Mouse (Mus musculus) CH12.LX (cell line): ENCODE data around the gene Klk1b27. TPM values are rescaled to one million over a fixed set of nuclear protein-coding genes. Genes with fewer than 3 reads are reported as not detected.
"Not testable (repeated sequence)": the region's sequence is repeated elsewhere in the genome, so short reads cannot be mapped to it uniquely, and the experiment has no call there.

Experiments used
- DNase-seq: peaks from one replicate; pipeline ENCODE4 v3.0.0-alpha.2; 2013; ENCODE audit errors: extremely low read depth
- H3K27ac ChIP-seq: 2 replicates; pipeline ENCODE4 v1.5.1; 2012; ENCODE audit warnings: low read depth, mild to moderate bottlenecking, control low read depth, moderate library complexity; ENCODE audit not compliant: insufficient read depth
- H3K27me3 ChIP-seq: replicated peaks from 2 replicates; pipeline ENCODE3; 2012; ENCODE audit warnings: inconsistent platforms
- H3K36me3 ChIP-seq, 2 experiments: replicated peaks in 1 of 2; 2 replicates each; pipeline versions ENCODE3 to v1.6.1; 2012; ENCODE audit warnings: inconsistent platforms in 1 of 2, low read length in 1 of 2, mild to moderate bottlenecking in 1 of 2, mixed read lengths in 1 of 2, moderate library complexity in 1 of 2; ENCODE audit not compliant: control insufficient read depth in 1 of 2, insufficient read depth in 1 of 2
- H3K4me1 ChIP-seq, 2 experiments: 2 replicates each; pipeline ENCODE4 v1.6.1; 2012; ENCODE audit warnings: inconsistent platforms in 1 of 2, moderate library complexity in 1 of 2; ENCODE audit not compliant: insufficient read depth in 2 of 2, control insufficient read depth in 1 of 2
- H3K4me2 ChIP-seq: 2 replicates; pipeline ENCODE4 v1.6.1; 2012; ENCODE audit warnings: low read depth, mild to moderate bottlenecking, control low read depth; ENCODE audit not compliant: poor library complexity, insufficient read depth, severe bottlenecking
- H3K4me3 ChIP-seq, 3 experiments: fragments of 150-350 bp in 1 of 3; sonication (generic) in 1 of 3; replicated peaks in 1 of 3; 2 replicates each; pipeline versions ENCODE3 to v1.5.1; 2011 to 2012; ENCODE audit warnings: low read depth in 2 of 3, low read length in 2 of 3, mild to moderate bottlenecking in 2 of 3, moderate library complexity in 2 of 3, control low read depth in 1 of 3, improper control_type of control experiment in 1 of 3, inconsistent platforms in 1 of 3, mixed read lengths in 1 of 3; ENCODE audit not compliant: poor library complexity in 1 of 3
- H3K79me2 ChIP-seq: replicated peaks from 2 replicates; pipeline ENCODE4 v1.6.1; 2012; ENCODE audit warnings: mild to moderate bottlenecking, moderate library complexity; ENCODE audit not compliant: control insufficient read depth, poor library complexity, insufficient read depth, severe bottlenecking; ENCODE audit errors: extremely low read depth
- H3K9ac ChIP-seq: 2 replicates; pipeline ENCODE4 v1.6.1; 2012; ENCODE audit warnings: low read depth, mild to moderate bottlenecking, control low read depth, moderate library complexity; ENCODE audit not compliant: insufficient read depth
- H3K9me3 ChIP-seq: replicated peaks from 2 replicates; pipeline ENCODE3; 2012; ENCODE audit warnings: low read length, inconsistent platforms, mixed read lengths
- GABPA ChIP-seq: IDR thresholded peaks from 2 replicates; pipeline ENCODE4 v1.6.1; 2012; ENCODE audit warnings: low read depth, low read length, improper control_type of control experiment, inconsistent platforms; ENCODE audit not compliant: insufficient replicate concordance
- ZMIZ1 ChIP-seq: IDR thresholded peaks from 2 replicates; pipeline ENCODE4 v1.6.1; 2012; ENCODE audit warnings: low read depth, mild to moderate bottlenecking, inconsistent platforms, low read length, improper control_type of control experiment
- dilution Hi-C: fragments of 300-500 bp; cut with MboI; formaldehyde crosslinking; loops from 2 replicates; pipeline ENCODE4 v1.14.3; 2020; ENCODE audit warnings: low sequenced_read_pairs; ENCODE audit not compliant: extremely low pct_unique_long_range_greater_than_20kb, extremely low pct_ligation_motif_present
- in situ Hi-C: fragments of 300-500 bp; cut with MboI; formaldehyde crosslinking; loops from 3 replicates; pipeline ENCODE4 v1.14.3; 2019; ENCODE audit warnings: low sequenced_read_pairs, low pct_ligation_motif_present, low pct_unique_long_range_greater_than_20kb, mixed read lengths
- polyA plus RNA-seq: library from polyadenylated mRNA; unstranded; fragments of >175 nt; gene quantifications from 2 replicates; pipeline ENCODE4 v1.2.1, GENCODE M21; 2012; ENCODE audit warnings: low read depth; ENCODE audit not compliant: insufficient read length
- total RNA-seq, 2 experiments: library from RNA; depleted of rRNA; stranded (reverse); fragments of 300-350 nt in 1 of 2; fragments of >200 nt in 1 of 2; gene quantifications; 2 replicates each; pipeline ENCODE4 v1.2.3; 2012 to 2014

Klk1b27 gene
- total and polyA plus RNA-seq, 3 experiments = 0.75 TPM; not detected in 2

DNA sequence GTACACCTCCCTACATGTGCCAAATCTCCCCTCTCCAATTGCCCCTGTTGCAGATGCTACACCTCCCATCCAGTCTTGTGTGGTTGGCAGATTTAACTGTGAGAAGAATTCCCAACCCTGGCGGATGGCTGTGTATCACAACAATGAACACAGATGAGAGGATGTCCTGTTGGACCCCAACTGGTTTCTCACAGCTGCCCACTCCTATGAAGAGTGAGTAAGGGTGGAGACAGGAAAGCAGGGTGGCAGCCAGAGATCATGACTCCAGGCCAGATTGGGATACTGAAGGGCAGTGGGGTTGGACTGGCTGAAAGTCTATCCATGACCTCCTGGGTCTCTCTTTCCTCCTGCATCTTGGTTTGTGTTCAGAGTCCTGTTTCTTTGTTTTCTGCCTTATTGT, 44.0 kb downstream of the Klk1b27 start:
- Histone ChIP-seq H3K79me2 (no peaks in the 10 kb centered on the region), H3K4me3 (no peak overlapping the region), H3K4me1 (peaks cover 0 to 5% of the 10 kb centered on the region in 2 experiments; a peak in 1 of 4 replicates), H3K27me3 (peaks cover 21% of the 10 kb centered on the region), H3K36me3 (no peaks in the 10 kb centered on the region), H3K27ac (no peak overlapping the region), H3K9ac (no peak overlapping the region), H3K4me2 (no peak overlapping the region), H3K9me3 (no peaks in the 10 kb centered on the region)
- dilution Hi-C loops (no loop called here), in situ Hi-C loops (loop anchor here (5.0 to 10.0 kb wide), 3 partner anchors 49 to 134 kb away; no protein-coding TSS in a partner anchor)
- TF ChIP-seq ZMIZ1 = no peak
- TF ChIP-seq GABPA = no peak
- no peak for DNase-seq

DNA sequence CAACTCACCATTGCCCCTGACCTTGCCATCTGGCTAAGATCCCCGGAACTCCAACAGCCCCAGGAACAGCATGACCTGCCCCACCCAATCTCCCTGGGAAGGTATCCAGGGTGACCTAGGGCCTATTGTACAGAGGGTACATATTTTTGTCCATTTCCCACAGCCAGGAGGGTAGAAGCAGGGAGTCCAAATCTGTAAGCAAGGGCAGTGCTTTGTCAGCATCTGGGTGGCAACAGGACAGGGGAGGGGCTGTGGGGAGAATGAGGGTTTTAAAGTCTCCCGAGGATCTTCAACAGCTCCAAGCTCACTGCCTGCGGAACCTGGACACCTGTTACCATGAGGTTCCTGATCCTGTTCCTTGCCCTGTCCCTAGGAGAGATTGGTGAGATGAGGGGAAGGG, 49.9 kb downstream of the Klk1b27 start, which contains the start of gene Klk1b21:
TSS of gene Klk1b21 (plus strand) at position 301 of the 400 bp plus-strand sequence.
- H3K4me2 ChIP-seq, DNase-seq, H3K27ac ChIP-seq, H3K9me3 ChIP-seq, dilution Hi-C loops, H3K4me1 ChIP-seq, H3K36me3 ChIP-seq, H3K27me3 ChIP-seq, H3K79me2 ChIP-seq, H3K4me3 ChIP-seq, H3K9ac ChIP-seq, in situ Hi-C loops: not testable (repeated sequence)

Other genes with a start within 250 kb of the Klk1b27 start
Only the 20 nearest of the 23 such genes appear.
- not detected in 2 replicates for gene Klk4, start 171.1 kb upstream of the Klk1b27 start, total RNA-seq (2012; rRNA removed)
- not detected in 2 replicates for gene Klk4, start 171.1 kb upstream of the Klk1b27 start, total RNA-seq (2014; rRNA removed)
- gene Klk4, start 171.1 kb upstream of the Klk1b27 start, polyA plus RNA-seq = 0.26 TPM in 1 of 2 replicates, not detected in the other
- gene Klk15, start 118.5 kb upstream of the Klk1b27 start, total RNA-seq (2012; rRNA removed) = not detected in 2 replicates
- not detected in 2 replicates for gene Klk15, start 118.5 kb upstream of the Klk1b27 start, total RNA-seq (2014; rRNA removed)
- gene Klk15, start 118.5 kb upstream of the Klk1b27 start, polyA plus RNA-seq = not detected in 2 replicates
- gene Klk1b8, start 101.6 kb upstream of the Klk1b27 start, total RNA-seq (2012; rRNA removed) = not detected in 2 replicates
- not detected in 2 replicates for gene Klk1b8, start 101.6 kb upstream of the Klk1b27 start, total RNA-seq (2014; rRNA removed)
- not detected in 2 replicates for gene Klk1b8, start 101.6 kb upstream of the Klk1b27 start, polyA plus RNA-seq
- not detected in 2 replicates for gene Klk1b1, start 85.5 kb upstream of the Klk1b27 start, total RNA-seq (2012; rRNA removed)
- gene Klk1b1, start 85.5 kb upstream of the Klk1b27 start, total RNA-seq (2014; rRNA removed) = not detected in 2 replicates
- not detected in 2 replicates for gene Klk1b1, start 85.5 kb upstream of the Klk1b27 start, polyA plus RNA-seq
- gene Klk1b9, start 76.2 kb upstream of the Klk1b27 start, total RNA-seq (2012; rRNA removed) = not detected in 2 replicates
- not detected in 2 replicates for gene Klk1b9, start 76.2 kb upstream of the Klk1b27 start, total RNA-seq (2014; rRNA removed)
- not detected in 2 replicates for gene Klk1b9, start 76.2 kb upstream of the Klk1b27 start, polyA plus RNA-seq
- not detected in 2 replicates for gene Klk1b11, start 56.4 kb upstream of the Klk1b27 start, total RNA-seq (2012; rRNA removed)
- gene Klk1b11, start 56.4 kb upstream of the Klk1b27 start, total RNA-seq (2014; rRNA removed) = not detected in 2 replicates
- not detected in 2 replicates for gene Klk1b11, start 56.4 kb upstream of the Klk1b27 start, polyA plus RNA-seq
- not detected in 2 replicates for gene Klk1b26, start 40.1 kb upstream of the Klk1b27 start, total RNA-seq (2012; rRNA removed)
- not detected in 2 replicates for gene Klk1b26, start 40.1 kb upstream of the Klk1b27 start, total RNA-seq (2014; rRNA removed)
- gene Klk1b26, start 40.1 kb upstream of the Klk1b27 start, polyA plus RNA-seq = not detected in 2 replicates
- not detected in 2 replicates for gene Klk1b21, start 50.0 kb downstream of the Klk1b27 start, total RNA-seq (2012; rRNA removed)
- gene Klk1b21, start 50.0 kb downstream of the Klk1b27 start, total RNA-seq (2014; rRNA removed) = not detected in 2 replicates
- gene Klk1b21, start 50.0 kb downstream of the Klk1b27 start, polyA plus RNA-seq = not detected in 2 replicates
- not detected in 2 replicates for gene Klk1b22, start 60.4 kb downstream of the Klk1b27 start, total RNA-seq (2012; rRNA removed)
- not detected in 2 replicates for gene Klk1b22, start 60.4 kb downstream of the Klk1b27 start, total RNA-seq (2014; rRNA removed)
- not detected in 2 replicates for gene Klk1b22, start 60.4 kb downstream of the Klk1b27 start, polyA plus RNA-seq
- gene Klk1b16, start 84.5 kb downstream of the Klk1b27 start, total RNA-seq (2012; rRNA removed) = not detected in 2 replicates
- gene Klk1b16, start 84.5 kb downstream of the Klk1b27 start, total RNA-seq (2014; rRNA removed) = not detected in 2 replicates
- not detected in 2 replicates for gene Klk1b16, start 84.5 kb downstream of the Klk1b27 start, polyA plus RNA-seq
- gene Klk1b24, start 135.9 kb downstream of the Klk1b27 start, total RNA-seq (2012; rRNA removed) = not detected in 2 replicates
- not detected in 2 replicates for gene Klk1b24, start 135.9 kb downstream of the Klk1b27 start, total RNA-seq (2014; rRNA removed)
- gene Klk1b24, start 135.9 kb downstream of the Klk1b27 start, polyA plus RNA-seq = not detected in 2 replicates
- gene Klk1b3, start 145.9 kb downstream of the Klk1b27 start, total RNA-seq (2012; rRNA removed) = not detected in 2 replicates
- not detected in 2 replicates for gene Klk1b3, start 145.9 kb downstream of the Klk1b27 start, total RNA-seq (2014; rRNA removed)
- not detected in 2 replicates for gene Klk1b3, start 145.9 kb downstream of the Klk1b27 start, polyA plus RNA-seq
- not detected in 2 replicates for gene Klk1b4, start 155.1 kb downstream of the Klk1b27 start, total RNA-seq (2012; rRNA removed)
- gene Klk1b4, start 155.1 kb downstream of the Klk1b27 start, total RNA-seq (2014; rRNA removed) = not detected in 2 replicates
- gene Klk1b4, start 155.1 kb downstream of the Klk1b27 start, polyA plus RNA-seq = not detected in 2 replicates
- gene Klk1b5, start 163.7 kb downstream of the Klk1b27 start, total RNA-seq (2012; rRNA removed) = not detected in 2 replicates
- not detected in 2 replicates for gene Klk1b5, start 163.7 kb downstream of the Klk1b27 start, total RNA-seq (2014; rRNA removed)
- not detected in 2 replicates for gene Klk1b5, start 163.7 kb downstream of the Klk1b27 start, polyA plus RNA-seq
- gene Klk1, start 173.1 kb downstream of the Klk1b27 start, total RNA-seq (2012; rRNA removed) = not detected in 2 replicates
- 0.27 TPM in 1 of 2 replicates, not detected in the other for gene Klk1, start 173.1 kb downstream of the Klk1b27 start, total RNA-seq (2014; rRNA removed)
- not detected in 2 replicates for gene Klk1, start 173.1 kb downstream of the Klk1b27 start, polyA plus RNA-seq
- not detected in 2 replicates for gene Gm36864, start 183.9 kb downstream of the Klk1b27 start, total RNA-seq (2012; rRNA removed)
- gene Gm36864, start 183.9 kb downstream of the Klk1b27 start, total RNA-seq (2014; rRNA removed) = not detected in 2 replicates
- gene Gm36864, start 183.9 kb downstream of the Klk1b27 start, polyA plus RNA-seq = 0.16 TPM in 1 of 2 replicates, not detected in the other
- gene 1700028J19Rik, start 194.4 kb downstream of the Klk1b27 start, total RNA-seq (2012; rRNA removed) = 0.25 and 0.38 TPM in 2 replicates
- gene 1700028J19Rik, start 194.4 kb downstream of the Klk1b27 start, total RNA-seq (2014; rRNA removed) = 0.36 and 0.44 TPM in 2 replicates
- gene 1700028J19Rik, start 194.4 kb downstream of the Klk1b27 start, polyA plus RNA-seq = 0.60 and 0.86 TPM in 2 replicates
- 44.4 and 64.0 TPM in 2 replicates for gene 2410002F23Rik, start 194.4 kb downstream of the Klk1b27 start, total RNA-seq (2012; rRNA removed)
- gene 2410002F23Rik, start 194.4 kb downstream of the Klk1b27 start, total RNA-seq (2014; rRNA removed) = 67.0 and 69.6 TPM in 2 replicates
- 91.0 and 96.1 TPM in 2 replicates for gene 2410002F23Rik, start 194.4 kb downstream of the Klk1b27 start, polyA plus RNA-seq
- 0.08 TPM in 1 of 2 replicates, not detected in the other for gene Acp4, start 205.1 kb downstream of the Klk1b27 start, total RNA-seq (2012; rRNA removed)
- not detected in 2 replicates for gene Acp4, start 205.1 kb downstream of the Klk1b27 start, total RNA-seq (2014; rRNA removed)
- 0.33 and 0.57 TPM in 2 replicates for gene Acp4, start 205.1 kb downstream of the Klk1b27 start, polyA plus RNA-seq
- not detected in 2 replicates for gene Gm15517, start 209.2 kb downstream of the Klk1b27 start, total RNA-seq (2012; rRNA removed)
- not detected in 2 replicates for gene Gm15517, start 209.2 kb downstream of the Klk1b27 start, total RNA-seq (2014; rRNA removed)
- not detected in 2 replicates for gene Gm15517, start 209.2 kb downstream of the Klk1b27 start, polyA plus RNA-seq